Mouse (Mus musculus) heart, embryonic 13.5 days (tissue): Measurements from ENCODE around the gene Kcng1. TPM values are rescaled to one million over a fixed set of nuclear protein-coding genes. Genes with fewer than 3 reads are reported as not detected.

ENCODE experiments used
- ATAC-seq: fragments of 200-750 bp; cut with Nextera tagmentation; 2 replicates; pipeline ENCODE4 v1.8.0; 2017; ENCODE audit warnings: moderate TSS enrichment; ENCODE audit not compliant: insufficient number of reproducible peaks, low FRiP score, low TSS enrichment; ENCODE audit errors: extremely low read depth
- H3K27ac ChIP-seq: fragments of 300-500 bp; sonication (generic); replicated peaks from 2 replicates; pipeline ENCODE4 v1.5.1; 2015; ENCODE audit warnings: moderate library complexity, mild to moderate bottlenecking, inconsistent platforms
- H3K27me3 ChIP-seq: fragments of 300-500 bp; sonication (generic); replicated peaks from 2 replicates; pipeline ENCODE4 v1.6.1; 2015; ENCODE audit warnings: mild to moderate bottlenecking, inconsistent platforms
- H3K36me3 ChIP-seq: fragments of 300-500 bp; sonication (generic); 2 replicates; pipeline ENCODE4 v1.6.1; 2015; ENCODE audit warnings: mild to moderate bottlenecking, inconsistent platforms
- H3K4me1 ChIP-seq: fragments of 300-500 bp; sonication (generic); 2 replicates; pipeline ENCODE4 v1.6.1; 2015; ENCODE audit warnings: inconsistent platforms
- H3K4me2 ChIP-seq: fragments of 300-500 bp; sonication (generic); 2 replicates; pipeline ENCODE4 v1.6.1; 2015; ENCODE audit warnings: inconsistent platforms, mild to moderate bottlenecking, moderate library complexity
- H3K4me3 ChIP-seq: fragments of 300-500 bp; sonication (generic); 2 replicates; pipeline ENCODE4 v1.5.1; 2015; ENCODE audit warnings: moderate library complexity, mild to moderate bottlenecking, inconsistent platforms
- H3K9ac ChIP-seq: fragments of 300-500 bp; sonication (generic); 2 replicates; pipeline ENCODE4 v1.6.1; 2015; ENCODE audit warnings: inconsistent platforms, mild to moderate bottlenecking, moderate library complexity
- H3K9me3 ChIP-seq: fragments of 300-500 bp; sonication (generic); 2 replicates; pipeline ENCODE4 v1.6.1; 2016; ENCODE audit warnings: inconsistent platforms
- WGBS: fragments of 180-500 bp; shearing (Covaris S2); methylation state at CpG from one replicate; pipeline ENCODE4 v1.1.7; 2015; ENCODE audit warnings: mixed read lengths; 5-methylcytosine and 5-hydroxymethylcytosine counted together
- polyA plus RNA-seq: library from polyadenylated mRNA; unstranded; fragments of >200 nt; fragmentation: Nextera tagmentation; extraction: Ambion mirVana; gene quantifications from 2 replicates; pipeline ENCODE4 v1.2.1, GENCODE M21; 2015

The Kcng1 gene
- polyA plus RNA-seq, 1 experiment from 2014 or later = 0.90 TPM

DNA sequence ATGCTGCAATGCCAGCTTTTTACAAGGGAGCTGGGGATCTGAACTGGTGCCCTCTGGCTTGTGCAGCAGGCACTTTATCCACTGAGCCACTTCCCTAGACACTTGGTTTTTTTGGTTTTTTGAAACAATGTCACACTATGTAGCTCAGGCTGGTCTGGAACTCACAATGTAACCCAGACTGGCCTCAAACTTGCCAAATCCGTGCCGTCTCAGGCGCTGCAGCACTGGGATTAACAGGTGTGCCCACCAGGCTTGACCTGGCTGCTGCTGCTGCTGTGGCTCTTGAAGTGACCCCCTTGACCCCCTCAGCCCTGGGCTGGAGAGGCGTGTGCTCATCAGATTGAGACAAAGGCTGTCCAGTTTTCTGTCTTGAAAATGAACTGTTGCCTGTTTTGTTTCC, 43.2 kb downstream of the Kcng1 start:
- peaks cover 13% of the 10 kb centered on the region; the same call in 1 of the 2 replicates for H3K27me3 ChIP-seq
- no peak overlapping the region for H3K4me2 ChIP-seq
- H3K9ac ChIP-seq = no peak overlapping the region
- H3K27ac ChIP-seq = no peak overlapping the region
- no peak overlapping the region for H3K4me3 ChIP-seq
- ATAC-seq = no peak
- H3K4me1 ChIP-seq = 0 out of 2 replicates have a peak, but pooled peaks cover 6% of the 10 kb centered on the region
- peaks cover 15% of the 10 kb centered on the region for H3K36me3 ChIP-seq
- H3K9me3 ChIP-seq = peaks cover 21% of the 10 kb centered on the region
- WGBS = 78% methylated on average over 4 of the region's 4 CpGs

- 92% methylated on average over 5 of the region's 5 CpGs for WGBS
- Histone ChIP-seq H3K4me3 (no peak overlapping the region), H3K4me1 (peaks cover 28% of the 10 kb centered on the region), H3K4me2 (no peak overlapping the region), H3K27ac (no peak overlapping the region), H3K9me3 (peaks cover 6% of the 10 kb centered on the region; the same call in 1 of the 2 replicates), H3K9ac (no peak overlapping the region), H3K27me3 (no peaks in the 10 kb centered on the region), H3K36me3 (peaks cover 34% of the 10 kb centered on the region)
- ATAC-seq = no peak
These were observed 48.2 kb downstream of the Kcng1 start for GRCm38 (mm10) chr2:168233286-168233685.

DNA sequence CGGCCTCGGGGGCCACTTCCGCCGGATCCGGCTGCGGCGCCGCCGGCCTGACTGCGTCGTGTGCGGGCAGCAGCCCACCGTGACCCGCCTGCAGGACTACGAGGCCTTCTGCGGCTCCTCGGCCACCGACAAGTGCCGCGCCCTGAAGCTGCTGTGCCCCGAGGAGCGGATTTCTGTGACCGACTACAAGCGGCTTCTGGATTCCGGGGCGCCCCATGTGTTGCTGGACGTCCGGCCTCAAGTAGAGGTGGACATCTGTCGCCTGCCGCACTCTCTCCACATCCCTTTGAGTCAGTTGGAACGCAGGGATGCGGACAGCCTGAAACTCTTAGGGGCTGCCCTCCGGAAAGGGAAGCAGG, 50.1 kb downstream of the Kcng1 start:
- no peak overlapping the region for H3K27ac ChIP-seq
- no peaks in the 10 kb centered on the region for H3K27me3 ChIP-seq
- H3K4me3 ChIP-seq = peak overlapping the region; percentile 100
- 47% methylated on average over 33 of the region's 33 CpGs for WGBS
- peaks cover 33% of the 10 kb centered on the region for H3K4me1 ChIP-seq
- ATAC-seq = no peak
- no peaks in the 10 kb centered on the region for H3K9me3 ChIP-seq
- H3K4me2 ChIP-seq = peak overlapping the region; percentile 99
- peaks cover 43% of the 10 kb centered on the region for H3K36me3 ChIP-seq
- H3K9ac ChIP-seq = peak overlapping the region; percentile 98

DNA sequence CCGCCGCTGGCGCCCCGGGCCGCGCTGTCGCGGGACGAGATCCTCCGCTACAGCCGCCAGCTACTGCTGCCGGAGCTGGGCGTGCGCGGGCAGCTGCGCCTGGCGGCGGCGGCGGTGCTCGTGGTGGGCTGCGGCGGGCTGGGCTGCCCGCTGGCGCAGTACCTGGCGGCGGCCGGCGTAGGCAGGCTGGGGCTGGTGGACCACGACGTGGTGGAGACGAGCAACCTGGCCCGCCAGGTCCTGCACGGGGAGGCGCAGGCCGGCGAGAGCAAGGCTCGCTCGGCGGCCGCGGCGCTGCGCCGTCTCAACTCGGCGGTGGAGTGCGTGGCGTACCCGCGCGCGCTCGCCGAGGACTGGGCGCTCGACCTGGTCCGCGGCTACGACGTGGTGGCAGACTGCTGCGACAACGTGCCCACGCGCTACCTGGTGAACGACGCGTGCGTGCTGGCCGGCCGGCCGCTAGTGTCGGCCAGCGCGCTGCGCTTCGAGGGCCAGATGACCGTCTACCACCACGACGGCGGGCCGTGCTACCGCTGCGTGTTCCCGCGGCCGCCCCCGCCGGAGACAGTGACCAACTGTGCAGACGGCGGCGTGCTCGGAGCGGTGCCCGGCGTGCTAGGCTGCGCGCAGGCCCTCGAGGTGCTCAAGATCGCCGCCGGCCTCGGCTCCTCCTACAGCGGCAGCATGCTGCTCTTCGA, 50.6 kb downstream of the Kcng1 start:
- Histone ChIP-seq H3K4me3 (peak overlapping the region; percentile 100), H3K9ac (peak overlapping the region; percentile 98), H3K4me2 (peak overlapping the region; percentile 99), H3K27ac (peak overlapping the region; percentile 95), H3K4me1 (peaks cover 33% of the 10 kb centered on the region), H3K27me3 (no peaks in the 10 kb centered on the region), H3K36me3 (peaks cover 48% of the 10 kb centered on the region), H3K9me3 (no peaks in the 10 kb centered on the region)
- peak; percentile 39; the same call in 1 of the 2 replicates for ATAC-seq
- 2% methylated on average over 97 of the region's 105 CpGs for WGBS

GRCm38 (mm10) chr2:168230026-168230728, 51.4 kb downstream of the Kcng1 start, which contains the start of the genes Gm20716, Dpm1 and Mocs3:
Gene Gm20716 (minus strand): TSS chr2:168230364.
Gene Dpm1 (minus strand): TSS chr2:168230591.
Gene Mocs3 (plus strand): TSS chr2:168230622.
- Histone ChIP-seq H3K27me3 (no peaks in the 10 kb centered on the region), H3K4me1 (peaks cover 33% of the 10 kb centered on the region), H3K9me3 (no peaks in the 10 kb centered on the region), H3K4me2 (peak within 1 kb of the TSS; percentile 99), H3K27ac (peak within 1 kb of the TSS; percentile 95), H3K9ac (peak within 1 kb of the TSS; percentile 98), H3K36me3 (peaks cover 56% of the 10 kb centered on the region), H3K4me3 (peak within 1 kb of the TSS; percentile 100)
- 0% methylated on average over 73 of the region's 73 CpGs for WGBS
- ATAC-seq = peak; percentile 75

- Histone ChIP-seq H3K36me3 (peaks cover 58% of the 10 kb centered on the region), H3K4me3 (peak overlapping the region; percentile 100), H3K27me3 (no peaks in the 10 kb centered on the region), H3K4me2 (peak overlapping the region; percentile 99), H3K9ac (peak overlapping the region; percentile 98), H3K9me3 (no peaks in the 10 kb centered on the region), H3K4me1 (peaks cover 33% of the 10 kb centered on the region), H3K27ac (peak overlapping the region; percentile 95)
- 16% methylated on average over 41 of the region's 41 CpGs for WGBS
- ATAC-seq = peak; percentile 11; the same call in 1 of the 2 replicates
These were observed 52.2 kb downstream of the Kcng1 start for GRCm38 (mm10) chr2:168229116-168230025.

GRCm38 (mm10) chr2:168223326-168223725, 58.2 kb downstream of the Kcng1 start:
- 83% methylated on average over 6 of the region's 6 CpGs for WGBS
- Histone ChIP-seq H3K9me3 (no peaks in the 10 kb centered on the region), H3K27me3 (no peaks in the 10 kb centered on the region), H3K36me3 (peaks cover 82% of the 10 kb centered on the region), H3K4me1 (peaks cover 6% of the 10 kb centered on the region), H3K4me3 (no peak overlapping the region), H3K4me2 (no peak overlapping the region), H3K9ac (no peak overlapping the region), H3K27ac (no peak overlapping the region)
- no peak for ATAC-seq

GRCm38 (mm10) chr2:168213788-168214397, 67.6 kb downstream of the Kcng1 start:
- 57% methylated on average over 5 of the region's 5 CpGs for WGBS
- no peaks in the 10 kb centered on the region for H3K4me1 ChIP-seq
- H3K9ac ChIP-seq = no peak overlapping the region
- H3K27ac ChIP-seq = no peak overlapping the region
- no peak overlapping the region for H3K4me2 ChIP-seq
- H3K27me3 ChIP-seq = no peaks in the 10 kb centered on the region
- ATAC-seq = no peak
- H3K4me3 ChIP-seq = no peak overlapping the region
- peaks cover 95% of the 10 kb centered on the region for H3K36me3 ChIP-seq
- no peaks in the 10 kb centered on the region for H3K9me3 ChIP-seq
